ENCODE assay signal across 9 mouse cellular contexts in the genomic region with DNA sequence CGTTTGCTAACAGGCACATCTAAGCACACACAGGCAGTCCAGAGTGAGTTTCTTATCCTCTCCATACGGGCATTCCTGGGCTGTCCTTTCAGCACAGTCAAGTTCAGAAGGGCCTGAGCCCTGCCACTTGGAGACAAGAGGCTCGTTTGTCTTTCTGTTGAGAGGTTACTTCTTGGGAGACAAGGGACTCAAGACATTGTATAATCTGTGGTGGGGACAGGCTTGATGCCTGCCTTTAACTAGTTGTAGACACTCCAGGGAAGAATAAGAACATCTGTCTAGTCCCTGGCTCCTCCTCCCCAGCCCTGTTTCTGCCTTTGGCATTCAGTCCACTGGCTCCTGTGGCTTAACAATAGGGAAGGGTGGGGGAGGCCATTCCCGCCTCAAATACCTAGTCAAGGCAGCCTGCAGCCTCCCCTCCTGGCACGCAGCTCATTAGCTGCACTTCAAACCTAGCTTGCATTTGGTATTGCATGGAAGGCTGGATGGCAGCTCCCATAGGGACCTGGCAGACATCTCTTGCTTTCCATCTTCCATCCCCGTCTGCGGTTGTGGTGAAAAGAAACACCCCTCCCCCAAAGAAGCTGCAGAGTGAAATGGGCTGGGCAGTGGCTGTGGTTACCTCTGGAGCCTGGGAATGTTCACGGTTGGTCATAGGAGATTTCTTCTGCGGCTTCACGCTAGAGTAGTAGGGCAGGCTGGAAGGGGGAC. TPM values are rescaled to one million over a fixed set of nuclear protein-coding genes. Genes with fewer than 3 reads are reported as not detected.
DNase-seq lines count a peak whose midpoint lies in the region; ATAC-seq and TF ChIP-seq lines count a peak whose summit lies in the region.
"Had no signal": no experiment of that assay in that cellular context is flagged by ENCODE, and none has a peak within 500 bp of the region (broad histone marks: within the 10 kb centered on the region; RNA-seq: fewer than 3 reads in every experiment).

No protein-coding gene starts in this region.

- no peaks in the 10 kb centered on the region for H3K9me3 ChIP-seq in heart, embryonic 11.5 days (replicated peaks; ENCODE audit: control insufficient read depth, low read length)
- no peaks in the 10 kb centered on the region for H3K9me3 ChIP-seq in ES-E14 (ENCODE audit: control insufficient read depth, insufficient read depth, low read depth, low read length)
- no peaks in the 10 kb centered on the region for H3K9me3 ChIP-seq in forebrain, embryonic 13.5 days (replicated peaks)
- no peaks in the 10 kb centered on the region for H3K9me3 ChIP-seq in midbrain, embryonic 13.5 days

- peak overlapping the region; percentile 59 for H3K27ac ChIP-seq in heart, embryonic 11.5 days (ENCODE audit: low read depth, low read length)
- peak overlapping the region; percentile 9; the same call in 1 of the 2 replicates for H3K27ac ChIP-seq in ES-E14 (ENCODE audit: insufficient read depth, low read depth, low read length, poor library complexity, severe bottlenecking)
- H3K27ac ChIP-seq in forebrain, embryonic 13.5 days = peak overlapping the region; percentile 70
- H3K27ac ChIP-seq in midbrain, embryonic 13.5 days = peak overlapping the region; percentile 82

- WGBS in heart, embryonic 11.5 days (ENCODE audit: insufficient replicate concordance) = 19% methylated on average over 10 of the region's 10 CpGs
- WGBS in forebrain, embryonic 13.5 days = 6% methylated on average over 10 of the region's 10 CpGs
- WGBS in midbrain, embryonic 13.5 days = 7% methylated on average over 10 of the region's 10 CpGs

- peaks cover 43% of the 10 kb centered on the region for H3K4me1 ChIP-seq in heart, embryonic 11.5 days (ENCODE audit: control insufficient read depth, insufficient read depth, low read length)
- peaks cover 2 to 26% of the 10 kb centered on the region in 2 experiments; a peak in 3 of 4 replicates for H3K4me1 ChIP-seq in ES-E14 (ENCODE audit: control insufficient read depth in 2 of 2, insufficient read depth in 2 of 2, low read length in 2 of 2, poor library complexity in 1 of 2)
- H3K4me1 ChIP-seq in forebrain, embryonic 13.5 days = peaks cover 27% of the 10 kb centered on the region
- H3K4me1 ChIP-seq in midbrain, embryonic 13.5 days (replicated peaks) = peaks cover 48% of the 10 kb centered on the region

- H3K36me3 ChIP-seq in heart, embryonic 11.5 days (ENCODE audit: control insufficient read depth, insufficient read depth, low read length) = no peaks in the 10 kb centered on the region
- H3K36me3 ChIP-seq in ES-E14 (ENCODE audit: control insufficient read depth, insufficient read depth, low read length, poor library complexity, severe bottlenecking) = no peaks in the 10 kb centered on the region
- no peaks in the 10 kb centered on the region for H3K36me3 ChIP-seq in forebrain, embryonic 13.5 days (ENCODE audit: poor library complexity, severe bottlenecking)
- no peaks in the 10 kb centered on the region for H3K36me3 ChIP-seq in midbrain, embryonic 13.5 days

- intact Hi-C loops in heart, postnatal 25 days (cut with DNase I) = no loop called here

- in situ Hi-C loops in ES-E14 (cut with MboI; ENCODE audit: low sequenced_read_pairs in 2 of 2, unreplicated experiment in 2 of 2) = no loop called here

- H3K4me3 ChIP-seq in heart, embryonic 11.5 days (ENCODE audit: low read depth, low read length) = no peak overlapping the region
- H3K4me3 ChIP-seq in ES-E14 (ENCODE audit: insufficient read depth in 1 of 2, low read depth in 1 of 2, low read length in 2 of 2, poor library complexity in 1 of 2, severe bottlenecking in 1 of 2) = peak overlapping the region in 1 of 2 experiments; percentile 3; a peak in 1 of 4 replicates
- no peak overlapping the region for H3K4me3 ChIP-seq in forebrain, embryonic 13.5 days
- H3K4me3 ChIP-seq in midbrain, embryonic 13.5 days (replicated peaks) = no peak overlapping the region

- ATAC-seq in heart, embryonic 11.5 days (replicated peaks; ENCODE audit: insufficient number of reproducible peaks, low FRiP score, low TSS enrichment) = no peak
- peak; percentile 70; the same call in 1 of the 2 replicates for ATAC-seq in forebrain, embryonic 13.5 days
- ATAC-seq in midbrain, embryonic 13.5 days = peak; percentile 81
- ATAC-seq in activated CD4-positive, CD25-positive, alpha-beta regulatory T cell, adult 4 months = no peak

- H3K9ac ChIP-seq in heart, embryonic 11.5 days (ENCODE audit: low read depth, low read length) = peak overlapping the region; percentile 10; the same call in 1 of the 2 replicates
- H3K9ac ChIP-seq in ES-E14 (ENCODE audit: insufficient read depth, low read depth, low read length, poor library complexity, severe bottlenecking) = 0 out of 2 replicates have a peak overlapping the region, but pooled peaks have one; percentile 21
- H3K9ac ChIP-seq in forebrain, embryonic 13.5 days = no peak overlapping the region
- peak overlapping the region; percentile 41 for H3K9ac ChIP-seq in midbrain, embryonic 13.5 days (replicated peaks)

- H3K27me3 ChIP-seq in heart, embryonic 11.5 days (ENCODE audit: control insufficient read depth, insufficient read depth, low read length) = no peaks in the 10 kb centered on the region
- H3K27me3 ChIP-seq in forebrain, embryonic 13.5 days = no peaks in the 10 kb centered on the region
- H3K27me3 ChIP-seq in midbrain, embryonic 13.5 days = no peaks in the 10 kb centered on the region

- no peak for DNase-seq in heart, postnatal 25 days (ENCODE audit: low spot score)
- peak; percentile 66 for DNase-seq in ES-E14 (ENCODE audit: low read depth, low spot score)
- DNase-seq in urinary bladder, postnatal 4 days (ENCODE audit: low spot score in 2 of 2) = no peak
- DNase-seq in adrenal gland, postnatal 10 days = no peak
- DNase-seq: B cell, adult 2 months had no signal

- H3K4me2 ChIP-seq in heart, embryonic 11.5 days = peak overlapping the region; percentile 11; the same call in 1 of the 2 replicates
- peak overlapping the region; percentile 8; the same call in 1 of the 2 replicates for H3K4me2 ChIP-seq in forebrain, embryonic 13.5 days
- H3K4me2 ChIP-seq in midbrain, embryonic 13.5 days (replicated peaks) = no peak overlapping the region

TF ChIP-seq in ES-E14, 5 proteins besides CTCF, POLR2A, EP300 and RAD21:
- TF ChIP-seq ZNF384 (IDR thresholded peaks at IDR 0.05; ENCODE audit: low read depth, low read length) (no peak), CHD2 (IDR thresholded peaks at IDR 0.05; ENCODE audit: low read depth, low read length) (no peak), HCFC1 (IDR thresholded peaks at IDR 0.05; ENCODE audit: borderline replicate concordance, insufficient read depth, low read length) (no peak), ZC3H11A (IDR thresholded peaks at IDR 0.05; ENCODE audit: borderline replicate concordance, low read depth, low read length) (no peak), MAFK (IDR thresholded peaks at IDR 0.05; ENCODE audit: insufficient read depth, low read depth, low read length) (no peak)

RNA-seq across cellular contexts. Expression of a gene that starts 29.8 kb away (rescaled TPM):
- polyA plus RNA-seq in heart, embryonic 11.5 days (2014; fragmentation: Nextera tagmentation; extraction: Ambion mirVana) = 19.8 and 22.0 TPM in 2 replicates
- total RNA-seq in heart, postnatal 25 days (2021) = 10 to 100 TPM; 43.6 to 67.0 TPM
- total RNA-seq in ES-E14 (2012; rRNA removed) = 4.5 and 5.1 TPM in 2 replicates
- 7.1 and 8.7 TPM in 2 replicates for polyA plus RNA-seq in forebrain, embryonic 13.5 days (2015; fragmentation: Nextera tagmentation; extraction: Ambion mirVana)
- polyA plus RNA-seq in midbrain, embryonic 13.5 days (2015; fragmentation: Nextera tagmentation; extraction: Ambion mirVana) = 9.0 and 9.4 TPM in 2 replicates
- polyA plus RNA-seq in activated CD4-positive, CD25-positive, alpha-beta regulatory T cell, adult 4 months (2017; shearing (Covaris generic)) = 10 to 100 TPM; 16.7 to 20.0 TPM
- 10 to 100 TPM; 21.0 to 26.1 TPM for total RNA-seq in adrenal gland, postnatal 10 days (2021)

RNA-seq across cellular contexts. Expression of a gene that starts 57.8 kb away (rescaled TPM):
- polyA plus RNA-seq in heart, embryonic 11.5 days (2014; fragmentation: Nextera tagmentation; extraction: Ambion mirVana) = 28.4 and 31.1 TPM in 2 replicates
- total RNA-seq in heart, postnatal 25 days (2021) = 1 to 10 TPM; 3.3 to 3.4 TPM
- total RNA-seq in ES-E14 (2012; rRNA removed) = 19.3 and 21.2 TPM in 2 replicates
- 17.7 and 21.6 TPM in 2 replicates for polyA plus RNA-seq in forebrain, embryonic 13.5 days (2015; fragmentation: Nextera tagmentation; extraction: Ambion mirVana)
- 10.6 and 13.5 TPM in 2 replicates for polyA plus RNA-seq in midbrain, embryonic 13.5 days (2015; fragmentation: Nextera tagmentation; extraction: Ambion mirVana)
- 10 to 100 TPM in 1 of 2 experiments, 1 to 10 TPM in 1; 7.9 to 13.5 TPM for polyA plus RNA-seq in activated CD4-positive, CD25-positive, alpha-beta regulatory T cell, adult 4 months (2017; shearing (Covaris generic))
- total RNA-seq in adrenal gland, postnatal 10 days (2021) = 1 to 10 TPM; 7.3 to 8.8 TPM

Comparison
In these comparisons a context has a peak if more than half of its experiments do, and no peak if none do; other contexts are left out.
1. ATAC-seq: peak in forebrain, embryonic 13.5 days (single experiment) and midbrain, embryonic 13.5 days (single experiment); none in heart, embryonic 11.5 days (single experiment) and activated CD4-positive, CD25-positive, alpha-beta regulatory T cell, adult 4 months (single experiment).
2. H3K27ac ChIP-seq: peak in every context shown above with its lines; median percentile 82 in midbrain, embryonic 13.5 days; 70 in forebrain, embryonic 13.5 days; 59 in heart, embryonic 11.5 days; 9 in ES-E14.